Mouse (Mus musculus) small intestine, adult 2 months (tissue): ENCODE results near the gene Fam240a.

Experiments used
- CTCF ChIP-seq: fragments of 200-500 bp; IDR thresholded peaks from 2 replicates; pipeline ENCODE4 v1.5.1; 2012; ENCODE audit warnings: low read depth, mild to moderate bottlenecking, control low read depth, inconsistent platforms, low read length, moderate library complexity, mixed read lengths; ENCODE audit not compliant: insufficient replicate concordance, insufficient read length; ENCODE audit errors: extremely low read depth
- POLR2A ChIP-seq: fragments of 200-500 bp; IDR thresholded peaks from 2 replicates; pipeline ENCODE4 v1.6.1; 2012; ENCODE audit warnings: low read depth, mild to moderate bottlenecking, control low read depth, inconsistent platforms, low read length, moderate library complexity

- TF ChIP-seq POLR2A: no peak
- no peak for TF ChIP-seq CTCF
These were observed 14.9 kb upstream of the Fam240a start for GRCm38 (mm10) chr9:110931573-110931972.
